Mouse (Mus musculus) ovary, adult 2 months (tissue): Measurements from ENCODE around the gene Pamr1. TPM values are rescaled to one million over a fixed set of nuclear protein-coding genes. Genes with fewer than 3 reads are reported as not detected.

Source experiments
- polyA plus RNA-seq: library from polyadenylated mRNA; depleted of rRNA; stranded (reverse); fragments of >200 nt; gene quantifications from 2 replicates; pipeline ENCODE4 v1.2.3, GENCODE M21; 2012; rRNA removed

Pamr1 gene
- 11.9 and 25.6 TPM in 2 replicates for polyA plus RNA-seq

DNA sequence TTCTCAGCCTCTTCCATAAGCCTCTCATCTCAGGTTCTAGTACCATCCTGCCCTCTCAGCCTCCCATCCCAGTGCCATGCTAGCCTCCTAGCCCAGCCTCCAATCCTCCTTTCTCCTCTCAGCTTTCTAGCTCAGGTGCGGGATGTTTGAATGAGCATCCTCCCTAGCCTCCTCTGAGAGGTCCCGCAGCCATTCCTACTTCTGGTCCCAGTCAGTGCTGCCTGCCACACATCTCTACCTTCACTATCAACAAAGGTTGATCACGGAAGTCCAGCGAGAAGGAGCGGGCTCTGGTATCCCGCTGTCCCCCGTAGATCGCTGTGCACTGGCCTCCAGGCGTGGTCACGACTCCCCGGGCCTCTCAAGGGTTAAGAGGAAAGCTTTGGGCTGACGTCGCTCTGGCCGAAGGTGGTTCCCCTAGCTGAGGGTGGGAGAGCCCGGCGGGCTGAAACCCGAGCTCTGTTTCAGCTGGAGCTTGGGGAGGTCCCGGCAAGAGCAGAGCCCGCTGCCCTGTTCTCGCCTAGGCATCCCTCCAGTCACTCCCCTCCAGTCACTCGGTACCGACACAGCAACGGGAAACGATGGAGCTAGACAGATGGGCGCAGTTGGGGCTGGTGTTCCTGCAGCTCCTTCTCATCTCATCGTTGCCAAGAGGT is at the start of gene Pamr1:
Pamr1 (plus strand) TSS at position 402 of the 656 bp plus-strand sequence.

DNA sequence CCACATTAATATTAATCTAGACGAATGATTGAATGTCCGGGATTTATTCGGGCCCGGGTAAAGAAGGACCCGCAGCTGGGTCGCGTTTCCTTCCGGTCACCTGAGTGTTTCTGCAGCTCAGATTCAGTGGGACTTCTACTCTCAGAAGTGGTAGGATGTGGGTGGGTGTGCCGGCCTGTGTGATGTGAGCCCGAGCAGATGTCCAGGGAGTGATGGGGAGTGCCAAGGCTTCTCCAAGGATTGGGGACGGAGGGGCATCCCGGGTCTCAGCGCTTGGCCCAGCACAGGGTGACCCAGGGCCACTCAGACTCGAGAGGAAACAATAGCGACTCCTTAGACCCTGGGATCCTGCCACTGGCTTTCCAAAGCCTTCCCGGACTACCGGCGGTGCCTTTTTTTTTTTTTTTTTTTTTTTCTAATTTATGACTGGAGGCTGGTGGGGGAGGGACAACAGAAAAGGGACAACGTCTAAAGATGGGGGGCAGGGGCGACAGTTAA is 108.4 kb downstream of the Pamr1 start, which contains the start of gene Slc1a2:
Slc1a2 (plus strand) TSS at position 497 of the 498 bp plus-strand sequence.

Other genes starting within 250 kb of the Pamr1 start
- 36.0 and 42.0 TPM in 2 replicates for gene Trim44, start 142.2 kb upstream of the Pamr1 start, polyA plus RNA-seq
- gene Fjx1, start 97.5 kb upstream of the Pamr1 start, polyA plus RNA-seq, result 11.0 and 15.9 TPM in 2 replicates
- gene Slc1a2, start 108.6 kb downstream of the Pamr1 start, polyA plus RNA-seq, result 0.03 and 0.23 TPM in 2 replicates